Mouse (Mus musculus) ES-Bruce4 (cell line): Measurements from ENCODE around the gene Adamtsl1.

Experiments
- CTCF ChIP-seq: IDR thresholded peaks from one replicate; pipeline ENCODE4 v1.8.1; 2011; ENCODE audit warnings: low read depth, low read length
- EP300 ChIP-seq: IDR thresholded peaks from 2 replicates; pipeline ENCODE4 v1.6.1; 2011; ENCODE audit warnings: low read depth, low read length; ENCODE audit not compliant: insufficient read depth
- POLR2A ChIP-seq: IDR thresholded peaks from one replicate; pipeline ENCODE4 v1.8.1; 2011; ENCODE audit warnings: low read length; ENCODE audit not compliant: insufficient read depth

DNA sequence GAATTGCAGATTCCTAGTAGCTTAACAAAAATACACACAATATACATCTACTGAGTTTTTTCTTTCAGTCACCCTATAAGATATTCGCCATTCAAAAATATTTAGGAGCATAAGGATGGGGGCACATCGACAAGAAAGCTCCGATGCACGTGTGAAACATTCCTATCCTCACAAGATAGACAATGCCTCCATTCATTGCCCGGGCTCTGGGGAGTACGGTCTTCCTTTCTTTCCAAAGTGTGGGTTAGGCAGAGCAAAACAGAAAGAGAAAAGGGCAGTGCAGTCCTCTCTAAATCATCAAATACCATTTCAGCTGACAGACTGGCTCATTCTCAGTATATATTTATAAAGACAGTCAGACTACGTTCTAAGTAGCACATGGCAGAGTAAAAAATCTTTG lies 332.0 kb downstream of the Adamtsl1 start:
- TF ChIP-seq CTCF (no peak), POLR2A (no peak), EP300 (no peak)
